Mouse (Mus musculus) left cerebral cortex, adult 11 months (tissue): ENCODE data around the gene Gm28372.

ENCODE experiments used
- DNase-seq: peaks from one replicate; pipeline ENCODE4 v3.0.0; 2022; ENCODE audit warnings: low spot score

Gm28372 gene

DNA sequence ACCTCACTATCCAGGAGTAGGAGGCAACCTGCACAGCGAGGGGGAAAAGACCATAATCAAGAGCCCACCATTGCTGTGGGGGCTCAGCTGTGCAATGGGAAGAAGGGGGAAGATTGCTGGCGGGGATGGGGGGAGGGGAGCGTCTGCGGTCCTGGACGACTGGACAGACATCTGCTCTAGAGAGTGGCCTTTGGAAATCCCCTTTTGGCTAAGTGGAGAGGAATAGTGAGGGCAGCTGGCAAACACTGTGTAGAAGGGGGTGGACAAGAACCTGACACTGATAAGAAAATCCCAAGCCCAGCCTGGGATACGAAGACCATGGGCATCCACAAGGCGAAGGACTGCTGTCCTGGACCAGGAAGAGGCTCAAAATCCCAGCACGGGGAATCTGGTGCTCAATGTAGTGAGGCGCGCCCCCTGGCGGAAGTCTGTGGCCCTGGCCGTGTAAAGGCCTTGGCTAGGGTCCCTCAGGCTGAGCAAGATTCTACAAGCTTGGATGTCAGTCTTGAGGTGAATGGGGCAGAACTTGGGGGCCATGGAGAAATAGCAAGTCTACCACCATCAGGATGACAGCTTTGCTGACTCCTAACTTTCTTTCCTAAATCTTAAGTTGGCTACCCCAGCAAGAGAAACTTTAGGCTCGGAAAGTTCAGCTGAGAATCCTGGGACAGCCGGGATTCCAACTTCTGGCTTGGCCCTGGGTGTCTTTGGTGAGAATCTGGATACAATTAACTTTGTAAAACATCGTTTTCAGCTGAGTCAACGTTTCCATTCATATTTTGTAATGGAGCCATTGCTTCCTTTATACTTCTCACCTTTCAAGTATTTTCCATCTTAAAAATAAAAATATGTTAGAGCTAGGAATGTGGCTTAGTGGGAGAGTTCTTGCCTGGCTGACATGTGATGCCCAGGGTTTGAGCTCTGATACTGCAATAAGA lies 6.8 kb downstream of the Gm28372 start:
- DNase-seq, result peak; percentile 63

DNA sequence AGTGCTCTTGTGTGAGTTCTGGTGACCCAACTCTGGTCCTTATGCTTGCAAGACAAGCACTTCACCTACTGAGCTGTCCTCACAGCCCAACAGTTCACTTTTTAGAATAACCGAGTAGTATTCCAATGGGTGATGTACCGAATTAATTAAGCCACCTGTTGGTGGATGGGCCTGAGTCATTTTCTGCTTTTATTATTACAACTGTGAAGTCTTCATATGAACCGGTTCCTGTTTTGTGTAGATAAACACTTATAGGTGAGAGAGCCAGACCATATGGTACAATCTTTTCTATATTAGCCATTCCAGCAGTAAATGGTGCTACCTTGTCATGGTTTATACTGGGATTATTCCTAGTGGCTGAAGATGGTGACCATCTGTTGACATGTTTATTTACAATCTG lies 7.7 kb downstream of the Gm28372 start:
- no peak for DNase-seq

DNA sequence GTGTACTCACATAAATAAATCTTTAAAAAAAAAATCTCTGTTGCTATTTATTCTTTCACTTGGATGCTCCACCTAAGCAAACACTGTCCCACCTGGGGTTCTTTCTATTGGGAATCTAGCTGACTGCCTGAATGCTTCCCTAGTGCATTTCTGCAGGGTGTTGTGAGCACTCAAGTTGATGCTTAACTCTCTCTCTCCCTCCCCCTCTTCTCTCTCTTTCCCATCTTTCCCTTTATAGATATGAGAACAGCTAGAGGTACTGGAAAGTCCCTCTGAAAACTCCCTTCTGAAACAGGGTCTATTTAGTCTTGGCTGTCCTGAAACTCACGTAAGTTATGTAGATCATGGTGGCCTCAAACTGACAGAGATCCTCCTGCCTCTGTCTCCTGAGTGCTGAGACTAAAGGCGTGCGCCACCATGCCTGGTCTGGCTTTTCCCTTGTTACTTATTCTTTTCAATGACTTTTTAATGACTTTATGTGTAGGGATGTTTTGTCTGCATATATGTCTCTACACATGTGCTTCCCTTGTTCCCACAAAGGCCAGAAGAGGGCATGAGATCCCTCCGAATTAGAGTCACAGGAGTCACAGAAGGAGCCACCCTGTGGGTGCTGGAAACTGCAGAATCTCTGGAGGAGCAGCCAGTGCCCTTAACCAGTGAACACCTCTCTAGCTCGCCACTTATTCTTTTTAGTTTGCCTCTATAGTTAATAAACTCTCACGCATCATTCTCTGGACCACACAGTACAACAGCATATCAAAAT lies 9.2 kb downstream of the Gm28372 start:
- DNase-seq, result no peak

DNA sequence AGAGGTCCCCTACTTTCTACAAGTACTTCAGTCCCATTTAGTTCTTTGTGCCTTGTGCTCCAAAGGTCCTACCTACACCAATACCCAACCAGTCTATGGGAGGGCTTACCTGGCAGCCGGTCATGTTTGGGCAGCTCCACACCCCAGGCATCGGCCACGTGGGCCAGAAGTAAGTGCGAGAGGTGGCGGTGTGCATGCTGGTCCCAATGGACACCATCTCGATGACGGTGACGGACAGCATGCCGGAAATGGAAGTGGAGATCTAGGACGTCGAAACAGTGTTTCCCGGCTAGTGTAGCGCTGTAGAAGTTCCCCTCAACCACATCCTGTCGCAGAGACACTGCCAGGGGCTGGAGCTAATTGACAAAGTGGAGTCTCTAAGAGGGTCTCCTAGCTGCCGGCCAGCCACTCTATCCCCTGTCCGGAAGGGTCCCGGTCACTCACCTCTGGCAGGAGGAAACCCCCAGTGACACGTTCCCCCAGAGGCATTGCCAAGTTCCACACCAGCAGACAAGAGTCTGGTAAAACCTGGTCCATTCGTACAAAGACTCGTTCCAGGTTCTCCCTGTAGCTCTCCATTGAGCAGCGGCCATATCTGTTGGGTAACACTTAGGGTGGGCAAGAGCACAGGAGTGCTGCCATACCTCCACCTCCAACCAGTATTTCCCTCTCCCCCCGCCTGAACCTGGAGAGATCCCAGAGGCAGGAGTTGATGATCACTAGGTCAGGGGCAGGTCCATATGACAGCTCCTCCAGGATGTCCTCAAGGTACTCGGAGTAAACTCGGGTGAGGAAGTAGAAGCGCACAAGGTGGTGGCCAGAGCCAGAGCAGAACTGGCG lies 17.0 kb downstream of the Gm28372 start:
- no peak for DNase-seq

DNA sequence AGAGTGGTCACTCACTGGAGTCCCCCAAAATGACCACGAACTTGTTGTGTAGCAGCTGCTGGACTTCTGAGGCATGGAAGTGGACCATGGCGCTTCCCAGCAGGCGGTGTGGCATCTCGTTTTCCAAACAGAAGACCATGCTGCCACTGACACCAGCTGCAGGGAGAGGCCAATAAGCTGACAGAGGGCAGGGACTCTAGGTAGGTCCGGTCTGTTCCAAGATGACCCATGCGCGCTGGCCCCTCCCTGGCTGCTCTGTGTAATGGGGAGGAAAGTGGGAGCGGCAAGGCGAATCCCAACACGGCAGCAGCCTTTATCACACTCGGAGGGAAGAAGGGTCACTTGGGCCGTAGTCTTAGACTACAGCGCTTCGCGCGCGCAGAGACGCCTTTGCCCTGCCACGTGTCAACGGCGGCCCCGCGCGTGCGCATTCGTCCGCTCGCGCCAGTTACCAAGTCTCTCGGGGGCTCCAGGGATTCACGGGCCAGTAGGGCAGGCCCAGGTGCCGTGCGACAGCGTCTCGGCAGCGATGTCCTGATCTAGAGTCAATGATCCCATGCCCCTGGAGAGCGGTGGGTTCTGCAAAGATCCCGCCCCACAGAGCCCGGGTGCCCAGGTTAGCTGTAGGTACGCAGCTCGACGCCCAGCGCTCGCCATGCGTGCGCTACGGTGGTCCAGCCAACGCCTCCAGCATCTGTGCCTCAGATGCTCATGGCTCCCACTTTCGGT lies 18.5 kb downstream of the Gm28372 start:
- peak; percentile 76 for DNase-seq

DNA sequence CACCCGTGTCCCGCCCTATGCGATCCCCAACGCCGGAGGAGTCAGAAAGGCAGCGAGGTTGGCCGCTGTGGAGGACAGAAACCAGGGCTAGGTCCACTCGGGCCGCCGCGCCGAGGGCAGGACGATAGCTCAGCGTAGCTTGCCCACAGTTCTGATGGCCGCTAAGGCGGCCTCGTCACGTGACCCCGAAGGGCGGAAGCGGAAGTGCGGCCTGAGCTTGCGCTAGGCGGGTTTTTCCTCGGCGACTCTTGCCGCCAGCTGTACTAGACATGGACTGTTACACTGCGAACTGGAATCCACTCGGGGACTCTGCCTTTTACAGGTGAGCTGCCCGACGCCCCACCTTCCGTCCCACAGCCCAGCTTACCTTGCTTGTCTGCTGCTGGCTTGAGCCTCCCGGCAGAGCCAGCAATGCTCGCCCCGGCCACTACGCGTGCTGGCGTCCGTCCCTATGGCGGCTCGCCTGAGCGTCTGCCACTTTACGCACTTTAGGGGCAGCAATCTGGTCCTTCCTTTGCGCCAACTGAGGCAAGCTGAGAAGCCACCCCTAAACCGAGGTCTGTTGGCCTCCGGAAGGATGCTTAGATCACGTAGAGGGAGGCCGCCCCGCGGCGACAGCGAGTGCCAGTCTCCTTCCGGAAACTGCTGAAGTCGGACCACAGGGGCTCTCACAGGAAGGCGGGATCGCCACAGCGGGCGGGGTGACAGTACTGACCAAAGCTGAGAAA lies 19.3 kb downstream of the Gm28372 start, which contains the start of the genes Vps16 and Pced1a:
Gene Vps16, plus strand, starts transcription at position 214 of the 728 bp plus-strand sequence.
Gene Pced1a, minus strand, starts transcription at position 576 of the 728 bp plus-strand sequence.
- DNase-seq, result peak; percentile 89

DNA sequence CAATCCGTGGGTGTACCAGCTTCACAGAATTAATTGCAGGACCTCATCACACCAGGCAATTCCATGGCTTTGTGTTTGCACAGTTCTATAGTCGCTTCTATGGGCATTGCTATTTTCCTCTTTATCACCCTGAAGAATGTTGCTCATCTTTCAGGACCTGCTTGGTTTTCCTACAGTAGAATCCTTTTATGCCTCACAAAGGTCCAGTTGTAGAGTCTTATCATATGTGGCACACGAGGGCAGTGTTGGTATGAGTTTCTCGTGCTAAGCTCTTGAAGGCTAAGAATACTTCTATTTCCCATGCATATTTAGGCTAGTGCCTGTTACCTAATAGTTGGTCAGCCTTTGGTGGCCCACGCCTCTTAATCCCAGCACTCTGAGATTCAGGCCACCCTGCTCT lies 20.1 kb downstream of the Gm28372 start:
- no peak for DNase-seq

DNA sequence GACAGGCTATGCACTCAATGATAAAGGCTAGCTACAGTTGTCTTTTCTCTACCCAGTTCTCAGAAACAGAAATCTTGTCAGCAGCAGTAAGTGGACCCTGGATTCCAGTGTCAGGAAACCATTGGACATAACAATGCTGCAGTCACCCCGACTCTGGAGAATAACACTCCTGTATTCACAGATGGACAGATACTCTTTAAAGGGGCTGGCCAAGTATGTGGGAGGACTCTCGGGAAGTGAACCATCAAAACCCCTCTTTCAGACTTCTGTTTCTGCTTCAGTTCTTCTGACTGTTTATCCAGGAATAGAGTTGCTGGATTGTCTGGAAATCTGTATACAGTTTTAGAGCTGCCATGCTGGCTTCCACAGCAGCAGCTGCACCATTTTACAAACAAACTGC lies 24.8 kb downstream of the Gm28372 start:
- DNase-seq, result no peak

DNA sequence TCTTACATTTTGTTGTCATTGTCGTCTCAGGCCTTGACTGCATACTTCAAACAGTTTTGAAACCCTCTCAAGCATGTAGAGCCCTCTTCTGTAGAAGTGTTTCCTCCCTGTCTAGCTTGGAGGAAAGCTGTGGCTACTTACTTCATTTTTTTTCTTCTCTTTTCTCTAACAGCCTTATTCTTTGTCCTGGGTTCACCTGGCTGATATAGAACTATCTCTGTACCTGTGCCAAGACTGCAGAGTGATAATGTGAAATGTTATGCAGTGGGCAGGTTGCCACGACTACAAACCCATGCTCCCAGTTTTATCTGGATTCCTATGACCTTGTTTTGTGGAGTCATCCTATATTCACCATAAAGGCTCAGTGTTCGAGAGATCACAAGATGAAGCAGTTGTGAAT lies 25.4 kb downstream of the Gm28372 start:
- no peak for DNase-seq

DNA sequence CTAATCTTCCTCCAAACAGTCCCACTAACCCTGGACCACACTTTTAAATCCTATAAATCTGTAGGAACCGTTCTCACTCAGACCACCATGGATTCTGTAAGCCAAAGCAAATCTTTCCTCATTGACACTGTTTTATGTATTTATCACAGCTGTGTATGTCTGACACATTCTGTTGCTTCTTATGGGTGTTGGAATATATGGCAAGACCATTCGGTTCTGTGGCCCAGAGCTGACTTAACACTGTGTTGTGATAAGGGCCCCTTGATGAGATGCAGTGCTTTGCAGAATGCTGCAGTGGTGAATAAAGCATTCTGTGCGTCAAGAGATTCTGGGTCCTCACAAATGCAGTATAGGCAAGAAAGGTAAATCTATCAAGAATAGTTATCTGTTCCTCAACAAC lies 27.1 kb downstream of the Gm28372 start:
- DNase-seq, result no peak

DNA sequence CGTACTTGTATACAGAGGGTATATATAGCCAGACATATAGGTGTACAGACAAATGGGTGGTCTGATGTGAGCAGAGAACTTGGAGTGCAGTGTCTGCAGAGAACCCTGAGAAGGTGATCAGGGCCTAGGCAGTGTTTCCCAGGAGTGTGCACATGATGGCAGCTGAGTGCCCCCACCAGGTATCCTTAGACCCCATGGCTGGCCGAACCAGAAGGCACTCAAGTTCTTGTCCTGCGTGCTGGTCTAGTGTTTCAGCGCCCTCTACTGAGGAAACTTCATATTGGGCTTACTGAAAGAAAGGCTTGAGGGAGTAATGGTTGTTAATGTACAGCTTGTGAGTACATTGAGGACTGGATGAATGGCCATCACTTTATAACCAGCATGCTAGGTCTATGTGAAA lies 28.1 kb downstream of the Gm28372 start:
- DNase-seq, result no peak

DNA sequence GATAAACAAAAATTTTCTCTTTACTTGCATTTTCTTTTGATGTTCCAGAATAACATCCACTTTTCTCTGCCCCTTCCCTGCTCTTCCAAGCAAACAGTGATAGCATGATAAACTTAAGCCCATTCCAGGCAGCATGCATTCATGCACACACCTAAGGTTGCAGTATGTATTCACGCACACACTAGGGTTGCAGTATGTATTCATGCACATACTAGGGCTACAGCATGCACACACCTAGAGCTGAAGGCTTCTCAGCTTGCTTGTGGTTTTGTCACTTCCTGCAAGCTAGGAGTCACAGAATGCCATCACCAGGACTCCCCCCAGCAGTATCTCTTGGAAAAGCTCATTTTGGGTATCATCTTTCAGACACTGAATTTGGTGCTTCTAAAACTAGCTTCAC lies 31.7 kb downstream of the Gm28372 start:
- DNase-seq, result no peak

DNA sequence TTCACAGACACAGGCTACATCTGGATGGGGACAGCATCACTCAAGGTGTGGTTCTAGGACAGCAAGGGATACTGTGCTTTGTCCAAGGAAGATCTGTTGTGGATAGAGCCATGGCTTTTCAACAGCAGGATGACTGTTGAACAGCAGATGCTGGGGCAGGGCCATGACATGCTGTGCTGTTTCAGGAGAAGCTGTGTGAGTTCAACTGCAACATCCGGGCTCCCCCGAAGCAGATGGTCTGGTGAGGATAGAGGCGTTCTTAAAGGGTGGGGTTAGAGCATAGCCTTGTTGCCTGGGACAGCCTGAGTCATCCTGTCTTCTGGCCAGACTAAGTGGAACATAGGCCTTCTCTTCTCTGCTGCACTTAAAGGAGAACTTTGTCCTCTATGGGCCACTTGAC lies 33.8 kb downstream of the Gm28372 start:
- no peak for DNase-seq

DNA sequence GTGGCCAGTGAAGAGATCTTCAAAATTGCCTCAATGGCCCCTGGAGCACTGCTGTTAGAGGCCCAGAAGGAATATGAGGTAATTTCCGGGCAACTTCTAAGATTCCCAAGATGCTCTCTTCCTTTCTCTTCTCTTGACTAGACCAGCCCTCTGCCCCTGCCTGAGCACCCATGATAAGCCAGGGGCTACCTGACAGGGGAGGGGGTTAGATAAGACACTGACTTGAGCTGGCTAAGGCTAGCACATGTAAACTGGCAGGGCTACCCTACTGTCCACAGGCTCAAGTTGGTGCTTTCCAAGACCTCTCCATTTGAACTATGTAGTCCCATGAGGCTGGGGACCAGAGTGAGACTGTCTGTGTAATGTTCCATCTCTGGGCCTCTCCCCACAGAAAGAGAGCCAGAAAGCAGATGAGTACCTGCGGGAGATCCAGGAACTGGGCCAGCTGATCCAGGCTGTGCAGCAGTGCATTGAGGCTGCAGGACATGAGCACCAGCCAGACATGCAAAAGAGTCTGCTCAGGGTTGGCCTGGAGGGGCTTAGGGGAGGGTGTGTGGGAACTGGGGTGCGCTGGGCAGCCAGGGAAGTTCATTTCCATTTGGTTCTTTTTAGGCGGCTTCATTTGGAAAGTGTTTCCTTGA lies 34.9 kb downstream of the Gm28372 start:
- DNase-seq, result no peak

DNA sequence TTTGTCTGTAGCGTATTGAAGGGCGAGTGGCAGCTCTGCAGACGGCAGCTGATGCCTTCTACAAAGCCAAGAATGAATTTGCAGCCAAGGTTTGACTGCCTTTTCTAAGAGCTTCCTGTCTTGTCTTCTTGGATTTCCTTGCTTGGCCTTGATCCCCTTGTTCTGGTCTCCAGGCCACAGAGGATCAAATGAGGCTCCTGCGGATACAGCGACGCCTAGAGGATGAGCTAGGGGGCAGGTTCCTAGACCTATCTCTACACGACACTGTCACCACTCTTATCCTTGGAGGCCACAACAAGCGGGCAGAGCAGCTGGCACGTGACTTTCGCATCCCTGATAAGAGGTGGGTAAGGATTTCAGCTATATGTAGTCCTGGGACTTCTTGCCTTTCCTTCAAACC lies 37.1 kb downstream of the Gm28372 start:
- no peak for DNase-seq

DNA sequence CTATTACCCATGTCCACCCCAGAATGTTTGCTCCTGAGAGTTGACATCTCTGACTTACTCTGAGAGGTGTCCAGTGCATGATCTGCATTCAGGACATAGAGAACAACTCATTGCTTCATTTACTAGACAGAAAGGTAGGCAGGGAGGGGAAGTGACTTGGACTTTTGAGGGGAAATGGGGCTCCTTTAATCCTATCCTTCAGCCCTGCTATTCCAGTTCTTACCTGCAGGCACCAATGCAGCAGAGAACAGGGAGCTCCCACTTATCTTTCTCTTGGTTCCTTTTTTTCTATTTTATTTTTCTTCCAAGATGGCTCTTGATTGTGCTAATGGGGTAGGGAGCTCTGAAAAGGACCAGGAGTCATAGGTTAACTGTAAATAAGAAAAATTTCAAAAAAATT lies 43.4 kb downstream of the Gm28372 start:
- DNase-seq, result no peak

DNA sequence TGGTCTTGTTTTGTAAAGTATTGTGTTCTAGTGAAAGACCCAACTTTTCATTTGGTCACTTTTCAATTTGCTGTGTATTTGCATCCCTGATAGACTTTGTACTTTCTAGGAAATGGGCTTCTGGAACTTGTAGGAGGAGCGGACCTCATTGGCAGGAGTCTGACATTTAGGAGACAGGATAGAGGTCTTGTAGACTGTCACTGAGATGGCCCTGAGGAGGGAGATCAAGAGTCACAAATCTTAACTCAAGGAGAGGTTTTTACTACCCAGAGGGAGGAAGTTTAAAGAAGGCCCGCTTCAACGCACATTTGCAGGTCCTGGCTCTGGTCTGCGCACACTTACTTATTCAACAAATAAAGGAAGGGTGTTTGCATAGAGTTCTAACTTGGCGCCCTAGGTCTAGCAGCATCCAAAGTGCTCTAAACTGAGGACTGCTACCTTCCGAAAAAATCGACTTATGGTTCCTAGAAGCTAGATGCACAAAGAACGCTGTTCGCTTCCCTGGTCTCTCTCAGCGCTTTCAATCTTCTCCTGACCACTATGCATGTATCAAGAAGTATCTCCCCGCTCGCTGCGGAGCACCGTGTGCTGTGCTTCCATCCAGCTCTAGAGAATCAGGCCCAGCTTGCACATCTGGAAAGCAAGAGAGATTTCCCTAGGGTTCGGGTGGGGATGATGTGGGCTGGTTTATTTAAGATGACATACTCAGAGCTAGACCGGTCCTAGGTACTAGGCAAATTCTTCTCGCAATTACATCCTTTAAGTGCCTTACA lies 44.2 kb downstream of the Gm28372 start:
- no peak for DNase-seq

DNA sequence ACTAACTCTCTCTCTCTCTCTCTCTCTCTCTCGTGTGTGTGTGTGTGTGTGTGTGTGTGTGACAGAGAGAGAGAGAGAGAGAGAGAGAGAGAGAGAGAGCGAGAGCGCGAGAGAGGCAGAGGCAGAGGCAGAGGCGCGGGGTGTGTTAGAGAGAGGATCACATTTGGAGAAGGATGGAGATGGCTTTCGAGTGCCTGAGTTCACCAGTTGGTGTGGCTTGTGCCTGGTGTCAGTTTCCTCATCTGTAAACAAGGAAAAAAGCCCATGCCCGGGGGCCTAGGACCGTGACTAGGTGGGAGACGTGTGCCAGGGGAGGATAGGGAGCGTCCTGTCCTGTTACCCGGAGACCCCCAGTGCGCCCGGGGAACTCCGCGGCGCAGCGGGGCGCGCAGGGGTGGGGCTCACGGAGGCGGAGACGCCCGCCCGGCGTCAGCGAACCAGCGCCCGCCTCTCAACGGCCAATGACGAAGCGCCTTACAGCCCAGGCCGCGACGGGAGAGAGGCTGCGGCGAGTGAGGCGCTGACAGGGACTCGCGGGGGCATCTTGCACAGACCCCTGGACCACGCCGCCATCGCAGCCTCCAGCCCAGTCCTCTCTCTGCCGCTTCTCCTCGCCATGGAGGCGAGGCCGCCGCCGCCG lies 44.9 kb downstream of the Gm28372 start, which contains the start of gene Ptpra:
Gene Ptpra, plus strand, starts transcription at position 485 of the 640 bp plus-strand sequence.
- DNase-seq, result peak; percentile 82

DNA sequence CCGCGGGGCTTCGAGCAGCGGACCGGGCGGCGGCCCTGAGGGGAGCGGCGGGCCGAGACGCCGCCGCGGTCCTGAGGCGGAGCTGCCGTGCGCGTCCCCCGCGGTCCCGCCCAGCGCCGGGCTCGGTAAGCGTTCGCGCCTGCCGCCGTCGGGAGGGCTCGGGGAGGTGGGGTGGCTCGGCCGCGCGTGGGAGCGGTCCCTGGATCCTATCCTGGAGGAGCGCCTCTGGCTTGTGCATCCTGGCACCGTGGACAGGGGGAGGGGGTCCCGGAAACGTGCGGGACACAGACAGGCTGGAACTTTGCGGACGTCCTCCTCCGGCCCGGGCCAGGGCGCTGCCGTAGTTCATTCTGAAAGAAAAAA lies 45.4 kb downstream of the Gm28372 start:
- DNase-seq, result peak; percentile 57
